Mouse (Mus musculus) cerebellum, adult 8-10 months (tissue): ENCODE measurements around the gene Olfr578.

ENCODE experiments used
- DNase-seq: peaks from one replicate; pipeline ENCODE4 v3.0.0; 2022

Gene Olfr578

GRCm38 (mm10) chr7:102989224-102989623 lies at the start of gene Olfr578:
TSS of gene Olfr578 (minus strand) at chr7:102989324.
- no peak for DNase-seq

- no peak for DNase-seq
Observed at GRCm38 (mm10) chr7:103037724-103038123, 48.6 kb upstream of the Olfr578 start, which contains the start of gene Olfr582. TSS of gene Olfr582 (plus strand) at chr7:103038024.

- no peak for DNase-seq
Observed at GRCm38 (mm10) chr7:102975843-102976242, 13.3 kb downstream of the Olfr578 start, which contains the start of gene Olfr577. TSS of gene Olfr577 (minus strand) at chr7:102975943.

- DNase-seq: no peak
Observed at GRCm38 (mm10) chr7:102974399-102974798, 14.7 kb downstream of the Olfr578 start.

GRCm38 (mm10) chr7:102962360-102962759 lies 26.8 kb downstream of the Olfr578 start, which contains the start of gene Olfr576:
TSS of gene Olfr576 (plus strand) at chr7:102962660.
- no peak for DNase-seq

GRCm38 (mm10) chr7:102958593-102958992 lies 30.5 kb downstream of the Olfr578 start, which contains the start of gene Olfr575:
TSS of gene Olfr575 (minus strand) at chr7:102958775.
- DNase-seq: no peak

- no peak for DNase-seq
Observed at GRCm38 (mm10) chr7:102958137-102958536, 31.0 kb downstream of the Olfr578 start.

GRCm38 (mm10) chr7:102950732-102951131 lies 38.4 kb downstream of the Olfr578 start:
- DNase-seq: no peak

GRCm38 (mm10) chr7:102948167-102948566 lies 41.0 kb downstream of the Olfr578 start, which contains the start of gene Olfr574:
TSS of gene Olfr574 (plus strand) at chr7:102948467.
- DNase-seq: no peak

GRCm38 (mm10) chr7:102943417-102943816 lies 45.7 kb downstream of the Olfr578 start:
- no peak for DNase-seq

GRCm38 (mm10) chr7:102942475-102942874 lies 46.6 kb downstream of the Olfr578 start, which contains the start of gene Olfr573-ps1:
TSS of gene Olfr573-ps1 (minus strand) at chr7:102942575.
- no peak for DNase-seq
